Mouse (Mus musculus): ENCODE data around the gene Mdk.

Gene Mdk

GRCm38 (mm10) chr2:91917096-91917495 is 15.0 kb downstream of the Mdk start:
- in situ Hi-C loops (cut with MboI, MseI), result no loop called here

GRCm38 (mm10) chr2:91916346-91916977 is 15.6 kb downstream of the Mdk start:
- in situ Hi-C loops (cut with MboI, MseI), result no loop called here

GRCm38 (mm10) chr2:91913328-91914110 is 18.6 kb downstream of the Mdk start:
- in situ Hi-C loops (cut with MboI, MseI), result no loop called here

GRCm38 (mm10) chr2:91912616-91913015 is 19.5 kb downstream of the Mdk start:
- in situ Hi-C loops (cut with MboI, MseI), result no loop called here

GRCm38 (mm10) chr2:91906141-91906540 is 26.0 kb downstream of the Mdk start:
- in situ Hi-C loops (cut with MboI, MseI), result no loop called here

GRCm38 (mm10) chr2:91904618-91905307 is 27.3 kb downstream of the Mdk start:
- in situ Hi-C loops (cut with MboI, MseI), result no loop called here

GRCm38 (mm10) chr2:91903171-91903925 is 28.7 kb downstream of the Mdk start:
- in situ Hi-C loops (cut with MboI, MseI), result no loop called here

GRCm38 (mm10) chr2:91902336-91902735 is 29.8 kb downstream of the Mdk start:
- in situ Hi-C loops (cut with MboI, MseI), result no loop called here

GRCm38 (mm10) chr2:91900431-91900830 is 31.7 kb downstream of the Mdk start:
- in situ Hi-C loops (cut with MboI, MseI), result no loop called here

- in situ Hi-C loops (cut with MboI, MseI), result no loop called here
Observed at GRCm38 (mm10) chr2:91899141-91899540, 33.0 kb downstream of the Mdk start.

- in situ Hi-C loops (cut with MboI, MseI), result no loop called here
Observed at GRCm38 (mm10) chr2:91897968-91898367, 34.1 kb downstream of the Mdk start.

GRCm38 (mm10) chr2:91895401-91895800 is 36.7 kb downstream of the Mdk start:
- in situ Hi-C loops (cut with MboI, MseI), result no loop called here

- in situ Hi-C loops (cut with MboI, MseI), result no loop called here
Observed at GRCm38 (mm10) chr2:91894716-91895115, 37.4 kb downstream of the Mdk start.

GRCm38 (mm10) chr2:91884616-91885015 is 47.5 kb downstream of the Mdk start:
- in situ Hi-C loops (cut with MboI, MseI), result no loop called here

- in situ Hi-C loops (cut with MboI, MseI), result no loop called here
Observed at GRCm38 (mm10) chr2:91883961-91884360, 48.1 kb downstream of the Mdk start.

Measured in T-helper 1 cell (primary cell).